Mouse (Mus musculus): Measurements from ENCODE around the gene Klhdc7a. TPM values are rescaled to one million over a fixed set of nuclear protein-coding genes. Genes with fewer than 3 reads are reported as not detected.

The Klhdc7a gene
- 20.4 TPM for polyA plus RNA-seq (2014; fragmentation: Illumina TruSeq; extraction: RNeasy Lipid Tissue Mini Kit (QIAGEN cat#74804); ENCODE audit: low read depth, low replicate concordance)

DNA sequence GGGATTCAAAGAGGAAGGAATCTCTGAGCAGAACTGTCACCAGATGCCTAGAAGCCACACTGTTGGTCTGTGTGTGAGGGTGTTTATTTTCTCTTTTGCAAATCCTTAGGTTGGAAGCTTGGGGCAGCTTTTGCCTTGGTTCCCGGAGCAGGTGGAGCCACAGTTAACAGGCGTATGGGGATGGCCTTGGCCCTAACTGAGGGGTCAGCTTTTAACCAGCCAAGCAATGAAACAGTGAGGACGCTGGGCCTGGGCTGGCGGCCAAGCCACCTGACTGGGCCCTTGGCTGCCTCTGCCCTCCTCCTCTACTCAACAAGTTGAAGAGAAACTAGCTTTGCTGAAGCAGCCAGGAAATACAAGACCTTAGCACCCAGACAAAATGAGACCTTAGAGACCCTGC is at the start of gene Klhdc7a:
Gene Klhdc7a (minus strand): TSS at position 105 of the 400 bp plus-strand sequence.

Other genes starting within 250 kb of the Klhdc7a start
- not detected for gene Pax7, start 134.5 kb downstream of the Klhdc7a start, polyA plus RNA-seq (2014; fragmentation: Illumina TruSeq; extraction: RNeasy Lipid Tissue Mini Kit (QIAGEN cat#74804); ENCODE audit: low read depth, low replicate concordance)

Data from kidney, adult 10 weeks (tissue).